ENCODE assay signal across 1 mouse cellular context in genomic region chr1:133116108-133116507, GRCm38 (mm10).
TF ChIP-seq lines count a peak whose summit lies in the region.

No protein-coding gene starts in this region.

TF ChIP-seq in MEL, 35 proteins besides CTCF, POLR2A, EP300 and RAD21:
- TF ChIP-seq RCOR1 (IDR thresholded peaks at IDR 0.05; ENCODE audit: low read depth, low read length): no peak
- TF ChIP-seq CHD2 (IDR thresholded peaks at IDR 0.05; ENCODE audit: low read length): no peak
- no peak for TF ChIP-seq E2F4 (IDR thresholded peaks at IDR 0.05; ENCODE audit: borderline replicate concordance, low read depth, low read length)
- no peak for TF ChIP-seq MAFK (IDR thresholded peaks at IDR 0.05; ENCODE audit: borderline replicate concordance, low read depth, low read length)
- TF ChIP-seq BHLHE40 (IDR thresholded peaks at IDR 0.05; ENCODE audit: borderline replicate concordance, low read depth, low read length): no peak
- TF ChIP-seq ZNF384 (IDR thresholded peaks at IDR 0.05; ENCODE audit: low read depth, low read length): no peak
- no peak for TF ChIP-seq SMC3 (IDR thresholded peaks at IDR 0.05; ENCODE audit: low read depth, low read length)
- TF ChIP-seq USF1 (IDR thresholded peaks at IDR 0.05; ENCODE audit: low read depth, low read length): no peak
- no peak for TF ChIP-seq CHD1 (IDR thresholded peaks at IDR 0.05; ENCODE audit: low read depth, low read length)
- no peak for TF ChIP-seq TCF12 (IDR thresholded peaks at IDR 0.05; ENCODE audit: low read depth, low read length)
TF ChIP-seq in MEL: peak in this region for 0.
